Mouse (Mus musculus) frontal cortex, postnatal 25 days (tissue): ENCODE results near the gene Sytl2.

Source experiments
- DNase-seq, 2 experiments: peaks; one replicate each; pipeline ENCODE4 v3.0.0; 2022; ENCODE audit warnings: low spot score in 2 of 2

Sytl2 gene

GRCm38 (mm10) chr7:90370071-90370851, 68.2 kb downstream of the Sytl2 start:
- no peak for DNase-seq

- no peak for DNase-seq
These were observed 70.8 kb downstream of the Sytl2 start for GRCm38 (mm10) chr7:90372804-90373203.

GRCm38 (mm10) chr7:90384411-90384810, 82.4 kb downstream of the Sytl2 start:
- no peak for DNase-seq

GRCm38 (mm10) chr7:90386885-90387459, 84.9 kb downstream of the Sytl2 start:
- peak; percentile 29 to 36 for DNase-seq

GRCm38 (mm10) chr7:90389765-90390164, 87.7 kb downstream of the Sytl2 start:
- no peak for DNase-seq

GRCm38 (mm10) chr7:90395073-90395472, 93.0 kb downstream of the Sytl2 start:
- no peak for DNase-seq

GRCm38 (mm10) chr7:90395928-90396327, 93.9 kb downstream of the Sytl2 start:
- no peak for DNase-seq

- peak; percentile 20 to 61 for DNase-seq
These were observed 107.9 kb downstream of the Sytl2 start for GRCm38 (mm10) chr7:90409934-90410333.

- peak; percentile 33 to 53 for DNase-seq
These were observed 124.3 kb downstream of the Sytl2 start, which contains the start of gene Ccdc89 for GRCm38 (mm10) chr7:90426020-90427001. Gene Ccdc89 (plus strand): TSS chr7:90426577.

- no peak for DNase-seq
These were observed 125.0 kb downstream of the Sytl2 start for GRCm38 (mm10) chr7:90427006-90427405.

- no peak for DNase-seq
These were observed 130.2 kb downstream of the Sytl2 start for GRCm38 (mm10) chr7:90432221-90432620.

- DNase-seq: no peak
These were observed 138.0 kb downstream of the Sytl2 start for GRCm38 (mm10) chr7:90440044-90440443.

GRCm38 (mm10) chr7:90442070-90442469, 140.0 kb downstream of the Sytl2 start:
- no peak for DNase-seq

GRCm38 (mm10) chr7:90442518-90443080, 140.5 kb downstream of the Sytl2 start, which contains the start of gene Crebzf:
Gene Crebzf (plus strand): TSS chr7:90442729.
- DNase-seq: peak; percentile 77 to 90

- DNase-seq: peak; percentile 45 to 54
These were observed 141.3 kb downstream of the Sytl2 start for GRCm38 (mm10) chr7:90443101-90444091.

GRCm38 (mm10) chr7:90444206-90444605, 142.2 kb downstream of the Sytl2 start:
- DNase-seq: no peak

GRCm38 (mm10) chr7:90456149-90456844, 154.2 kb downstream of the Sytl2 start:
- no peak for DNase-seq

- DNase-seq: peak; percentile 57 to 75
These were observed 154.9 kb downstream of the Sytl2 start, which contains the start of gene Tmem126a for GRCm38 (mm10) chr7:90456845-90457468. Gene Tmem126a (minus strand): TSS chr7:90457229.

GRCm38 (mm10) chr7:90457517-90457916, 155.5 kb downstream of the Sytl2 start:
- DNase-seq: no peak
